Mouse (Mus musculus) forelimb bud, embryonic 11.5 days (tissue): Measurements from ENCODE around the gene Nradd.

Source experiments
- DNase-seq: peaks from one replicate; pipeline ENCODE4 v3.0.0-alpha.2; 2012; ENCODE audit warnings: low read depth, low spot score

The Nradd gene

GRCm38 (mm10) chr9:110611471-110611870 lies 12.8 kb downstream of the Nradd start:
- DNase-seq = no peak

DNA sequence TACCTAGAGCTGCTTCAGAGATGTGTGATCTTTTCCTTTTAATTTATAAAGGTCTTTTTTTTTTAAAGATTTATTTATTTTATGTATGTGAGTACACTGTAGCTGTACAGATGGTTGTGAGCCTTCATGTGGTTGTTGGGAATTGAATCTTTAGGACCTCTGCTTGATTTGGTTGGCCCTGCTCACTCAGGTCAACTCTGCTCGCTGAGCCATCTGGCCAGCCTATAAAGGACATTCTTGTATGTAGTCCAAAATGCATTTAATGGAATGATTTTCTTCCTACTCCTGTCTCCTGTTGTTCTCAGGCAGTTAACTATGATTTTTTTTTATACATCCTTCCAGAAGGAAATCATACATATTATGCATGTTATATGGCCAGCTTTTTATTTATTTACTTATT lies 40.7 kb downstream of the Nradd start:
- no peak for DNase-seq

DNA sequence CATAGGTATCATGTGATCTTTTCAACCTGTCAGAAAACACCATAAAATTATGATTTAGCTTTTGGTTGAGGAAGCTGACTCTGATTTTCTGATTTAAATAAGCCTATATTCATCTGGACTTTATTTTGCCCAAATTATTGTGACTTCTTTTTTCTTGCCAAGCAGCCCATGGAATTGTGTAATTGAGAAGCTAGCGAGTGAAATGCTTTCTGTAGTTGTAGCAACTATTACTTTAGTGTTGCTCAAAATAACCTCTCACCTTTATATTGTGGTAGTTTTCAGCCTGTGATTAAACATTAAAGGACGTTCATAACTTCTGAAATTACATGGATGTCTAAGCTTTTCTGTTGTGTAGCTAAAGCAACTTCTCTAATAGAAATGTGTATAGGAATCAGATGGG lies 42.1 kb downstream of the Nradd start:
- DNase-seq = no peak
